Mouse (Mus musculus): ENCODE results near the gene Scml2. TPM values are rescaled to one million over a fixed set of nuclear protein-coding genes. Genes with fewer than 3 reads are reported as not detected.
"Not testable (repeated sequence)": the region's sequence is repeated elsewhere in the genome, so short reads cannot be mapped to it uniquely, and the experiment has no call there.

The Scml2 gene
- 3.5 and 4.9 TPM in 2 replicates for polyA plus RNA-seq (2014; fragmentation: Nextera tagmentation; extraction: Ambion mirVana)

- not testable (repeated sequence) for H3K4me1 ChIP-seq (ENCODE audit: control insufficient read depth in 2 of 2, insufficient read depth in 2 of 2, low read length in 2 of 2); H3K9me3 ChIP-seq (ENCODE audit: control insufficient read depth, low read length); H3K36me3 ChIP-seq (ENCODE audit: control insufficient read depth, insufficient read depth, low read length); H3K4me3 ChIP-seq (ENCODE audit: control insufficient read depth in 1 of 2, insufficient read depth in 1 of 2, low read depth in 1 of 2, low read length in 2 of 2); H3K4me2 ChIP-seq (ENCODE audit: low read length); ATAC-seq (ENCODE audit: insufficient number of reproducible peaks, insufficient read depth, low FRiP score, low read depth); H3K9ac ChIP-seq (ENCODE audit: low read length); H3K27ac ChIP-seq (replicated peaks in 1 of 2; ENCODE audit: control insufficient read depth in 1 of 2, insufficient read depth in 1 of 2, low read depth in 2 of 2, low read length in 2 of 2); H3K27me3 ChIP-seq (ENCODE audit: control insufficient read depth, insufficient read depth, low read length)
- 90% methylated on average over 6 of the region's 14 CpGs for WGBS
Observed at GRCm38 (mm10) chrX:161116893-161117292, at the start of gene Scml2. Scml2 (plus strand) TSS chrX:161117193.

- H3K9ac ChIP-seq (ENCODE audit: low read length); H3K36me3 ChIP-seq (ENCODE audit: control insufficient read depth, insufficient read depth, low read length); H3K27ac ChIP-seq (replicated peaks in 1 of 2; ENCODE audit: control insufficient read depth in 1 of 2, insufficient read depth in 1 of 2, low read depth in 2 of 2, low read length in 2 of 2); H3K27me3 ChIP-seq (ENCODE audit: control insufficient read depth, insufficient read depth, low read length); H3K4me1 ChIP-seq (ENCODE audit: control insufficient read depth in 2 of 2, insufficient read depth in 2 of 2, low read length in 2 of 2); ATAC-seq (ENCODE audit: insufficient number of reproducible peaks, insufficient read depth, low FRiP score, low read depth); H3K9me3 ChIP-seq (ENCODE audit: control insufficient read depth, low read length); H3K4me3 ChIP-seq (ENCODE audit: control insufficient read depth in 1 of 2, insufficient read depth in 1 of 2, low read depth in 1 of 2, low read length in 2 of 2); H3K4me2 ChIP-seq (ENCODE audit: low read length): not testable (repeated sequence)
- WGBS = 78% methylated on average over 6 of the region's 6 CpGs
Observed at GRCm38 (mm10) chrX:161075576-161075975, 41.4 kb upstream of the Scml2 start.

DNA sequence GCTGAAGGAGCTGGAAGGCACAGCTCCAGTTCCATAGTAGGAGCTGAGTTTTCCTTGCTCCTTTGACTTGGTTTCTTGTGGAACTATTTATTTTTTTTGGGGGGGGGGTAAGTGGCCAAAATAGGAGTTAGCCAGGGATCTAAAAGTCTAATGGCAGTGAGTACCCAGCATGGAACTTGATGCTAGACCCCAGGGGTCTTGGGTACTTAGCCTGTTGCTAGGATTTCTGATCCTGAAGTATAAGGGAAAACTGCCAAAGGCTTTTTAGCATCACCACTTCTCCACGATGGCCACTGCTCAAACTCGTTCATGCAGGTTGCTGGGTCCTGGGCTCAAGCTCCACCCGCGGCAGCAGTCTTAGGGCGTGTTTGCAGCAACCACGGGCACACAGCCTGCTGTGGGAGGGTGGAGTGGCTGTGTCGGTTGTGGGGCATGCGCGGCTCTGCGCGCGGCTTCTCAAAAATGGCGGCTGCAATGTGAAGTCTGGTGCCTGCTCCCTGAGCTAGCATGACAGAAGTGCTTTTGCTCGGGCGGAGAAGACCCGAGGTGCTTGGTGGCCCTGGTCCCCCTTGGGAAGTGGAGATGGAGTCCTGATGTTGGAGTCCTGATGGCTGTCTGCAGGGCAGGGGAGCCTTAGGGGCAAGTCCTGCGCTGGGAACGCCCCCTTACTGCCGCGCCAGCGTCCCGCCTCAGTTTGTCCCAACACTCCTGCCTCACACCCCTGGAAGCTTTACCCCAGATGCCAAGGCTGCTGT lies 45.5 kb downstream of the Scml2 start:
- no peak overlapping the region; a peak in 1 of 4 replicates for H3K27ac ChIP-seq (replicated peaks in 1 of 2; ENCODE audit: control insufficient read depth in 1 of 2, insufficient read depth in 1 of 2, low read depth in 2 of 2, low read length in 2 of 2)
- ATAC-seq (ENCODE audit: insufficient number of reproducible peaks, insufficient read depth, low FRiP score, low read depth) = peak; percentile 79; the same call in 1 of the 2 replicates
- no peaks in the 10 kb centered on the region for H3K4me1 ChIP-seq (ENCODE audit: control insufficient read depth in 2 of 2, insufficient read depth in 2 of 2, low read length in 2 of 2)
- peak overlapping the region; percentile 67 for H3K4me2 ChIP-seq (ENCODE audit: low read length)
- H3K4me3 ChIP-seq (ENCODE audit: control insufficient read depth in 1 of 2, insufficient read depth in 1 of 2, low read depth in 1 of 2, low read length in 2 of 2) = peak overlapping the region; percentile 51 to 54
- peak overlapping the region; percentile 70 for H3K9ac ChIP-seq (ENCODE audit: low read length)
- H3K9me3 ChIP-seq (ENCODE audit: control insufficient read depth, low read length) = no peaks in the 10 kb centered on the region
- 21% methylated on average over 22 of the region's 22 CpGs for WGBS
- H3K36me3 ChIP-seq (ENCODE audit: control insufficient read depth, insufficient read depth, low read length) = no peaks in the 10 kb centered on the region
- H3K27me3 ChIP-seq (ENCODE audit: control insufficient read depth, insufficient read depth, low read length) = no peaks in the 10 kb centered on the region

- Histone ChIP-seq H3K9me3 (ENCODE audit: control insufficient read depth, low read length) (no peaks in the 10 kb centered on the region), H3K4me1 (ENCODE audit: control insufficient read depth in 2 of 2, insufficient read depth in 2 of 2, low read length in 2 of 2) (no peaks in the 10 kb centered on the region), H3K4me2 (ENCODE audit: low read length) (peak overlapping the region; percentile 67), H3K36me3 (ENCODE audit: control insufficient read depth, insufficient read depth, low read length) (no peaks in the 10 kb centered on the region), H3K27me3 (ENCODE audit: control insufficient read depth, insufficient read depth, low read length) (no peaks in the 10 kb centered on the region), H3K27ac (replicated peaks in 1 of 2; ENCODE audit: control insufficient read depth in 1 of 2, insufficient read depth in 1 of 2, low read depth in 2 of 2, low read length in 2 of 2) (no peak overlapping the region; a peak in 1 of 4 replicates), H3K9ac (ENCODE audit: low read length) (peak overlapping the region; percentile 70), H3K4me3 (ENCODE audit: control insufficient read depth in 1 of 2, insufficient read depth in 1 of 2, low read depth in 1 of 2, low read length in 2 of 2) (peak overlapping the region; percentile 51 to 54)
- 0 out of 2 replicates have a peak, but pooled peaks have one; percentile 9 for ATAC-seq (ENCODE audit: insufficient number of reproducible peaks, insufficient read depth, low FRiP score, low read depth)
- 11% methylated on average over 6 of the region's 6 CpGs for WGBS
Observed at GRCm38 (mm10) chrX:161163069-161163416, 46.0 kb downstream of the Scml2 start.

GRCm38 (mm10) chrX:161287156-161287555 lies 170.2 kb downstream of the Scml2 start, which contains the start of gene Gm15262:
Gm15262 (plus strand) TSS chrX:161287456.
- WGBS = 45% methylated on average over 2 of the region's 2 CpGs

More at GRCm38 (mm10) chrX:161287156-161287555, 170.2 kb downstream of the Scml2 start, which contains the start of gene Gm15262:
- not testable (repeated sequence) for H3K4me2 ChIP-seq (ENCODE audit: low read length); H3K4me3 ChIP-seq (ENCODE audit: control insufficient read depth in 1 of 2, insufficient read depth in 1 of 2, low read depth in 1 of 2, low read length in 2 of 2); H3K27ac ChIP-seq (replicated peaks in 1 of 2; ENCODE audit: control insufficient read depth in 1 of 2, insufficient read depth in 1 of 2, low read depth in 2 of 2, low read length in 2 of 2); H3K9ac ChIP-seq (ENCODE audit: low read length); H3K4me1 ChIP-seq (ENCODE audit: control insufficient read depth in 2 of 2, insufficient read depth in 2 of 2, low read length in 2 of 2); H3K36me3 ChIP-seq (ENCODE audit: control insufficient read depth, insufficient read depth, low read length); H3K9me3 ChIP-seq (ENCODE audit: control insufficient read depth, low read length); ATAC-seq (ENCODE audit: insufficient number of reproducible peaks, insufficient read depth, low FRiP score, low read depth); H3K27me3 ChIP-seq (ENCODE audit: control insufficient read depth, insufficient read depth, low read length)

Other genes starting within 250 kb of the Scml2 start
- not detected in 2 replicates for gene Gja6, start 210.1 kb upstream of the Scml2 start, polyA plus RNA-seq (2014; fragmentation: Nextera tagmentation; extraction: Ambion mirVana)
- 2.8 and 3.4 TPM in 2 replicates for gene Cdkl5, start 122.5 kb upstream of the Scml2 start, polyA plus RNA-seq (2014; fragmentation: Nextera tagmentation; extraction: Ambion mirVana)
- gene Gm15262, start 170.3 kb downstream of the Scml2 start, polyA plus RNA-seq (2014; fragmentation: Nextera tagmentation; extraction: Ambion mirVana) = not detected in 2 replicates